Mouse (Mus musculus) myocyte (in vitro differentiated cells): ENCODE results near the gene Muc13.

Experiments used
- MAX ChIP-seq: IDR thresholded peaks from one replicate; pipeline ENCODE4 v1.6.1; 2011; ENCODE audit warnings: low read depth, mild to moderate bottlenecking, control low read depth
- POLR2A ChIP-seq: IDR thresholded peaks from one replicate; pipeline ENCODE4 v1.6.1; 2011; ENCODE audit warnings: low read depth, mild to moderate bottlenecking, control low read depth, moderate library complexity; ENCODE audit not compliant: insufficient read length
- TCF12 ChIP-seq: IDR thresholded peaks from one replicate; pipeline ENCODE4 v1.6.1; 2011; ENCODE audit warnings: mild to moderate bottlenecking, control low read depth; ENCODE audit not compliant: poor library complexity, insufficient read depth, severe bottlenecking
- USF1 ChIP-seq: IDR thresholded peaks from one replicate; pipeline ENCODE4 v1.6.1; 2011; ENCODE audit warnings: low read depth, mild to moderate bottlenecking, control low read depth, moderate library complexity

- no peak for TF ChIP-seq MAX
- no peak for TF ChIP-seq POLR2A
- TF ChIP-seq TCF12: no peak
- TF ChIP-seq USF1: no peak
These were observed 66.3 kb downstream of the Muc13 start for GRCm38 (mm10) chr16:33859988-33860700.
